Mouse (Mus musculus) CH12.LX (cell line): ENCODE measurements around the gene Bckdha. TPM values are rescaled to one million over a fixed set of nuclear protein-coding genes. Genes with fewer than 3 reads are reported as not detected.

Source experiments
- DNase-seq: peaks from one replicate; pipeline ENCODE4 v3.0.0-alpha.2; 2013; ENCODE audit errors: extremely low read depth
- H3K27ac ChIP-seq: 2 replicates; pipeline ENCODE4 v1.5.1; 2012; ENCODE audit warnings: low read depth, mild to moderate bottlenecking, control low read depth, moderate library complexity; ENCODE audit not compliant: insufficient read depth
- H3K27me3 ChIP-seq: replicated peaks from 2 replicates; pipeline ENCODE3; 2012; ENCODE audit warnings: inconsistent platforms
- H3K36me3 ChIP-seq, 2 experiments: replicated peaks in 1 of 2; 2 replicates each; pipeline versions ENCODE3 to v1.6.1; 2012; ENCODE audit warnings: inconsistent platforms in 1 of 2, low read length in 1 of 2, mild to moderate bottlenecking in 1 of 2, mixed read lengths in 1 of 2, moderate library complexity in 1 of 2; ENCODE audit not compliant: control insufficient read depth in 1 of 2, insufficient read depth in 1 of 2
- H3K4me1 ChIP-seq, 2 experiments: 2 replicates each; pipeline ENCODE4 v1.6.1; 2012; ENCODE audit warnings: inconsistent platforms in 1 of 2, moderate library complexity in 1 of 2; ENCODE audit not compliant: insufficient read depth in 2 of 2, control insufficient read depth in 1 of 2
- H3K4me2 ChIP-seq: 2 replicates; pipeline ENCODE4 v1.6.1; 2012; ENCODE audit warnings: low read depth, mild to moderate bottlenecking, control low read depth; ENCODE audit not compliant: poor library complexity, insufficient read depth, severe bottlenecking
- H3K4me3 ChIP-seq, 3 experiments: fragments of 150-350 bp in 1 of 3; sonication (generic) in 1 of 3; replicated peaks in 1 of 3; 2 replicates each; pipeline versions ENCODE3 to v1.5.1; 2011 to 2012; ENCODE audit warnings: low read depth in 2 of 3, low read length in 2 of 3, mild to moderate bottlenecking in 2 of 3, moderate library complexity in 2 of 3, control low read depth in 1 of 3, improper control_type of control experiment in 1 of 3, inconsistent platforms in 1 of 3, mixed read lengths in 1 of 3; ENCODE audit not compliant: poor library complexity in 1 of 3
- H3K79me2 ChIP-seq: replicated peaks from 2 replicates; pipeline ENCODE4 v1.6.1; 2012; ENCODE audit warnings: mild to moderate bottlenecking, moderate library complexity; ENCODE audit not compliant: control insufficient read depth, poor library complexity, insufficient read depth, severe bottlenecking; ENCODE audit errors: extremely low read depth
- H3K9ac ChIP-seq: 2 replicates; pipeline ENCODE4 v1.6.1; 2012; ENCODE audit warnings: low read depth, mild to moderate bottlenecking, control low read depth, moderate library complexity; ENCODE audit not compliant: insufficient read depth
- H3K9me3 ChIP-seq: replicated peaks from 2 replicates; pipeline ENCODE3; 2012; ENCODE audit warnings: low read length, inconsistent platforms, mixed read lengths
- BHLHE40 ChIP-seq: IDR thresholded peaks from 2 replicates; pipeline ENCODE4 v1.6.1; 2011; ENCODE audit warnings: mild to moderate bottlenecking, low read depth, low read length, improper control_type of control experiment
- CHD1 ChIP-seq: IDR thresholded peaks from 2 replicates; pipeline ENCODE4 v1.6.1; 2012; ENCODE audit warnings: low read depth, low read length, improper control_type of control experiment, inconsistent platforms
- CHD2 ChIP-seq: IDR thresholded peaks from 2 replicates; pipeline ENCODE4 v1.6.1; 2011; ENCODE audit warnings: low read length, improper control_type of control experiment
- CTCF ChIP-seq, 2 experiments: IDR thresholded peaks in 1 of 2; conservative IDR thresholded peaks in 1 of 2; 2 replicates each; pipeline ENCODE4 v1.5.1; 2011 to 2012; ENCODE audit warnings: low read depth in 2 of 2, low read length in 2 of 2, improper control_type of control experiment in 1 of 2, inconsistent platforms in 1 of 2, mild to moderate bottlenecking in 1 of 2, moderate library complexity in 1 of 2
- E2F4 ChIP-seq: IDR thresholded peaks from 2 replicates; pipeline ENCODE4 v1.6.1; 2011; ENCODE audit warnings: low read depth, low read length, improper control_type of control experiment; ENCODE audit not compliant: insufficient replicate concordance
- ELF1 ChIP-seq: IDR thresholded peaks from 2 replicates; pipeline ENCODE4 v1.6.1; 2014; ENCODE audit warnings: low read depth, mild to moderate bottlenecking, inconsistent platforms, low read length, improper control_type of control experiment
- EP300 ChIP-seq: IDR thresholded peaks from 2 replicates; pipeline ENCODE4 v1.6.1; 2011; ENCODE audit warnings: low read length, improper control_type of control experiment
- ETS1 ChIP-seq: conservative IDR thresholded peaks from 2 replicates; pipeline ENCODE4 v1.6.1; 2012; ENCODE audit warnings: low read depth, mild to moderate bottlenecking, inconsistent platforms, low read length, improper control_type of control experiment, moderate library complexity
- GABPA ChIP-seq: IDR thresholded peaks from 2 replicates; pipeline ENCODE4 v1.6.1; 2012; ENCODE audit warnings: low read depth, low read length, improper control_type of control experiment, inconsistent platforms; ENCODE audit not compliant: insufficient replicate concordance
- HCFC1 ChIP-seq: IDR thresholded peaks from 2 replicates; pipeline ENCODE4 v1.6.1; 2012; ENCODE audit warnings: low read depth, mild to moderate bottlenecking, inconsistent platforms, low read length, improper control_type of control experiment
- IRF4 ChIP-seq: IDR thresholded peaks from 2 replicates; pipeline ENCODE4 v1.6.1; 2014; ENCODE audit warnings: low read depth, mild to moderate bottlenecking, inconsistent platforms, low read length, improper control_type of control experiment
- JUN ChIP-seq: IDR thresholded peaks from 2 replicates; pipeline ENCODE4 v1.6.1; 2011; ENCODE audit warnings: low read depth, mild to moderate bottlenecking, low read length, improper control_type of control experiment, moderate library complexity; ENCODE audit not compliant: insufficient read depth
- JUND ChIP-seq: conservative IDR thresholded peaks from 2 replicates; pipeline ENCODE4 v1.6.1; 2011; ENCODE audit warnings: low read depth, low read length, improper control_type of control experiment
- KAT2A ChIP-seq: IDR thresholded peaks from 2 replicates; pipeline ENCODE4 v1.6.1; 2012; ENCODE audit warnings: low read length, improper control_type of control experiment, inconsistent platforms; ENCODE audit not compliant: insufficient replicate concordance
- MAFK ChIP-seq: IDR thresholded peaks from 2 replicates; pipeline ENCODE4 v1.6.1; 2011; ENCODE audit warnings: low read length, improper control_type of control experiment; ENCODE audit not compliant: insufficient replicate concordance
- MAX ChIP-seq: IDR thresholded peaks from 2 replicates; pipeline ENCODE4 v1.6.1; 2011; ENCODE audit warnings: low read length, improper control_type of control experiment
- MAZ ChIP-seq: IDR thresholded peaks from 2 replicates; pipeline ENCODE4 v1.6.1; 2012; ENCODE audit warnings: low read depth, mild to moderate bottlenecking, inconsistent platforms, low read length, improper control_type of control experiment, moderate library complexity
- MEF2A ChIP-seq: IDR thresholded peaks from 2 replicates; pipeline ENCODE4 v1.6.1; 2014; ENCODE audit warnings: low read depth, mild to moderate bottlenecking, inconsistent platforms, low read length, improper control_type of control experiment, borderline replicate concordance
- MXI1 ChIP-seq: IDR thresholded peaks from 2 replicates; pipeline ENCODE4 v1.6.1; 2011; ENCODE audit warnings: mild to moderate bottlenecking, low read depth, low read length, improper control_type of control experiment
- MYC ChIP-seq: IDR thresholded peaks from 2 replicates; pipeline ENCODE4 v1.6.1; 2011; ENCODE audit warnings: low read depth, mild to moderate bottlenecking, improper control_type of control experiment, low read length
- NELFE ChIP-seq: IDR thresholded peaks from 2 replicates; pipeline ENCODE4 v1.6.1; 2011; ENCODE audit warnings: low read depth, low read length, improper control_type of control experiment
- NRF1 ChIP-seq: IDR thresholded peaks from 2 replicates; pipeline ENCODE4 v1.6.1; 2014; ENCODE audit warnings: low read depth, mild to moderate bottlenecking, inconsistent platforms, low read length, improper control_type of control experiment, moderate library complexity
- PAX5 ChIP-seq: IDR thresholded peaks from 2 replicates; pipeline ENCODE4 v1.6.1; 2012; ENCODE audit warnings: low read length, inconsistent platforms, mixed read lengths
- POLR2A ChIP-seq: IDR thresholded peaks from 2 replicates; pipeline ENCODE4 v1.6.1; 2011; ENCODE audit warnings: low read depth, mild to moderate bottlenecking, improper control_type of control experiment, low read length
- POLR2AphosphoS2 ChIP-seq: IDR thresholded peaks from 2 replicates; pipeline ENCODE4 v1.6.1; 2011; ENCODE audit warnings: low read depth, low read length, improper control_type of control experiment
- RAD21 ChIP-seq: IDR thresholded peaks from 2 replicates; pipeline ENCODE4 v1.6.1; 2011; ENCODE audit warnings: low read depth, mild to moderate bottlenecking, low read length, improper control_type of control experiment, moderate library complexity
- RCOR1 ChIP-seq: conservative IDR thresholded peaks from 2 replicates; pipeline ENCODE4 v1.6.1; 2012; ENCODE audit warnings: low read depth, mild to moderate bottlenecking, inconsistent platforms, low read length, improper control_type of control experiment
- SIN3A ChIP-seq: IDR thresholded peaks from 2 replicates; pipeline ENCODE4 v1.6.1; 2012; ENCODE audit warnings: low read length, improper control_type of control experiment, inconsistent platforms
- SMC3 ChIP-seq: IDR thresholded peaks from 2 replicates; pipeline ENCODE4 v1.6.1; 2011; ENCODE audit warnings: low read depth, low read length, improper control_type of control experiment
- TBP ChIP-seq: conservative IDR thresholded peaks from 2 replicates; pipeline ENCODE4 v1.6.1; 2011; ENCODE audit warnings: low read depth, low read length, improper control_type of control experiment
- TCF12 ChIP-seq: IDR thresholded peaks from 2 replicates; pipeline ENCODE4 v1.6.1; 2014; ENCODE audit warnings: low read depth, mild to moderate bottlenecking, inconsistent platforms, low read length, improper control_type of control experiment
- UBTF ChIP-seq: IDR thresholded peaks from 2 replicates; pipeline ENCODE4 v1.6.1; 2012; ENCODE audit warnings: low read depth, mild to moderate bottlenecking, inconsistent platforms, low read length, improper control_type of control experiment, moderate library complexity
- USF1 ChIP-seq: IDR thresholded peaks from 2 replicates; pipeline ENCODE4 v1.6.1; 2014; ENCODE audit warnings: low read depth, mild to moderate bottlenecking, inconsistent platforms, low read length, improper control_type of control experiment
- USF2 ChIP-seq: conservative IDR thresholded peaks from 2 replicates; pipeline ENCODE4 v1.6.1; 2011; ENCODE audit warnings: low read depth, low read length, improper control_type of control experiment
- ZC3H11A ChIP-seq: IDR thresholded peaks from 2 replicates; pipeline ENCODE4 v1.6.1; 2012; ENCODE audit warnings: low read depth, mild to moderate bottlenecking, inconsistent platforms, low read length, improper control_type of control experiment
- ZKSCAN1 ChIP-seq: IDR thresholded peaks from 2 replicates; pipeline ENCODE4 v1.6.1; 2012; ENCODE audit warnings: low read depth, inconsistent platforms, low read length, improper control_type of control experiment, borderline replicate concordance
- ZMIZ1 ChIP-seq: IDR thresholded peaks from 2 replicates; pipeline ENCODE4 v1.6.1; 2012; ENCODE audit warnings: low read depth, mild to moderate bottlenecking, inconsistent platforms, low read length, improper control_type of control experiment
- ZNF384 ChIP-seq: IDR thresholded peaks from 2 replicates; pipeline ENCODE4 v1.6.1; 2012; ENCODE audit warnings: low read depth, low read length, improper control_type of control experiment, inconsistent platforms
- dilution Hi-C: fragments of 300-500 bp; cut with MboI; formaldehyde crosslinking; loops from 2 replicates; pipeline ENCODE4 v1.14.3; 2020; ENCODE audit warnings: low sequenced_read_pairs; ENCODE audit not compliant: extremely low pct_unique_long_range_greater_than_20kb, extremely low pct_ligation_motif_present
- in situ Hi-C: fragments of 300-500 bp; cut with MboI; formaldehyde crosslinking; loops from 3 replicates; pipeline ENCODE4 v1.14.3; 2019; ENCODE audit warnings: low sequenced_read_pairs, low pct_ligation_motif_present, low pct_unique_long_range_greater_than_20kb, mixed read lengths
- polyA plus RNA-seq: library from polyadenylated mRNA; unstranded; fragments of >175 nt; gene quantifications from 2 replicates; pipeline ENCODE4 v1.2.1, GENCODE M21; 2012; ENCODE audit warnings: low read depth; ENCODE audit not compliant: insufficient read length
- total RNA-seq, 2 experiments: library from RNA; depleted of rRNA; stranded (reverse); fragments of 300-350 nt in 1 of 2; fragments of >200 nt in 1 of 2; gene quantifications; 2 replicates each; pipeline ENCODE4 v1.2.3; 2012 to 2014

Gene Bckdha
- total and polyA plus RNA-seq, 3 experiments, result 17.2 to 21.4 (median 19.9) TPM

DNA sequence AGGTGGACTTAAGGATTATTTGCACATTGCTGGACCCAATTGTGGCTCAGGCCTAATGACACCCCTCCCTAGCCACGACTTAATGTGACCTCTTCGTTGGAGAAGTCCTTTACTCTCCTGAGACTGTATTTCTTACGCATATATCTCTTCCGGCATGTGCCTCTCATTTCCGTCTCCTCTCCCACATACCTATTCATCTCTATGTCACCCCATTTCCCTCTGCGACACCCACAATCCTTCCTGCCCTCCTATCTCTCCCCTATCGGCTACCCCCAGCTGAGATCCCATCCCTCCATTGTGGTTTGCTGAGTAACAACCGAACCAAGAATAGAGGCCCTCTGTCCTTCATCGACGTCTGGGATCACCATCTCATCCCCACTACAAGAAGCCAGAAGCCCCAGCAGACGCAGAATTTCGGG lies 30.8 kb upstream of the Bckdha start:
- dilution Hi-C loops, result no loop called here
- TF ChIP-seq CHD2 (no peak), UBTF (no peak), GABPA (no peak), USF2 (no peak), USF1 (no peak), NRF1 (0 out of 2 replicates have a peak, but pooled peaks have one; percentile 3), CHD1 (no peak), MEF2A (no peak), ELF1 (no peak; the same call in 1 of the 2 replicates), PAX5 (no peak), MAZ (no peak; the same call in 1 of the 2 replicates), RAD21 (no peak), ZNF384 (no peak), MXI1 (no peak), TBP (0 out of 2 replicates have a peak, but pooled peaks have one; percentile 5), E2F4 (no peak), NELFE (no peak), POLR2AphosphoS2 (no peak), ZMIZ1 (no peak), SIN3A (0 out of 2 replicates have a peak, but pooled peaks have one; percentile 21), SMC3 (no peak), KAT2A (no peak), MAFK (no peak), MAX (peak; percentile 77; the same call in 1 of the 2 replicates), RCOR1 (no peak), ETS1 (no peak), BHLHE40 (peak; percentile 49; the same call in 1 of the 2 replicates), MYC (no peak; the same call in 1 of the 2 replicates), JUN (no peak), ZKSCAN1 (no peak), JUND (no peak), EP300 (peak; percentile 32; the same call in 1 of the 2 replicates), ZC3H11A (no peak), CTCF (conservative IDR thresholded peaks at IDR 0.05 in 1 of 2, IDR thresholded peaks at IDR 0.05 in 1 of 2; ENCODE audit: low read depth in 2 of 2, low read length in 2 of 2) (no peak), IRF4 (peak; percentile 61; the same call in 1 of the 2 replicates), TCF12 (no peak), POLR2A (no peak), HCFC1 (no peak)
- TF ChIP-seq, all 38 proteins: peak for 7
- H3K9me3 ChIP-seq, result no peaks in the 10 kb centered on the region
- H3K9ac ChIP-seq, result peak overlapping the region; percentile 27
- H3K27ac ChIP-seq, result peak overlapping the region; percentile 64
- H3K4me1 ChIP-seq, result peaks cover 10 to 29% of the 10 kb centered on the region in 2 experiments
- H3K4me2 ChIP-seq, result peak overlapping the region; percentile 55
- peaks cover 22 to 56% of the 10 kb centered on the region in 2 experiments for H3K36me3 ChIP-seq
- peak overlapping the region; percentile 31 to 83 (median 73) for H3K4me3 ChIP-seq
- H3K79me2 ChIP-seq, result peaks cover 25% of the 10 kb centered on the region
- DNase-seq, result no peak
- H3K27me3 ChIP-seq, result no peaks in the 10 kb centered on the region
- in situ Hi-C loops, result no loop called here
